Mouse (Mus musculus) testis, postnatal 14 days (tissue): ENCODE data around the gene Rap1gap.

Source experiments
- DNase-seq: peaks from one replicate; pipeline ENCODE4 v3.0.0; 2021; ENCODE audit warnings: low spot score

The Rap1gap gene

DNA sequence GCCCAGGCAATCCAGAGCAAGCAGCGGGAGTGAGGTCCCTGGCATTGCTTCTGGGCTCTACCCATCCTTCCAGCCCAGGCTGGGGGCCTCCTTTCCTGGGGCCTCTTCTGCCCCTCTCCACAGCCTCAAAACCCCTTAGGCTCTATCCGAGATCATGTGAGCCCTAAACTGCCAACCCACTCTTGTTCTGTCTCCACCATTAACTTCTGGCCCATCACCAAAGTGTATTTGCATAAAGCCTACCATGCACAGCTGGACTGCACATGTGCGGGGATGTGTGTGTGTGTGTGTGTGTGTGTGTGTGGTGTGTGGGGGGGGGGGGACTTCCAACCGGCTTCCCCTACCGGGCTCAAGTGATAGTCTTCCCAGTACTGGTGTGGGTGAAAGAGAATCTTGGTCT is 109.5 kb downstream of the Rap1gap start:
- DNase-seq = no peak

DNA sequence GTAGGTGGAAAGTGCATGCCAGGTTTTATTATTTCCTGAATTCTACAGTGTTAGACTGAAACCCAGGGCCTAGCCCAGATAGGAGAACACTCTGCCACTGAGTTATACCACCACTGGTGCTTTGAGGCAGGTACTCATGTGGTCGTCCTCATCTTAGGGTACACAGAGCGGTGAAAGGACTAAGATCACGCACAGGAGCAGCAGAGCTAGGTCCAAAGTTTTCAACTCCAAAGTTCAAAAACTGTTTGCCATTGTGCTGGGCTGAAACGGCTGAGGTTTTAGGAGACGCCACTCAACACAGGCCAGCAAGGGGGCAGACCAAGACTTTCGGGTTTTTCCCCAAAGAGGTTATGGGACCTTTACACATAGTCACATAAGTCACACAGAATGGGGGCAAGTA is 110.0 kb downstream of the Rap1gap start:
- DNase-seq = no peak

GRCm38 (mm10) chr4:137777866-137778265 is 113.3 kb downstream of the Rap1gap start:
- no peak for DNase-seq

- no peak for DNase-seq
Observed at GRCm38 (mm10) chr4:137778397-137779184, 114.1 kb downstream of the Rap1gap start.
